Mouse (Mus musculus) intestine, embryonic 16.5 days (tissue): Measurements from ENCODE around the gene Bcorl1. TPM values are rescaled to one million over a fixed set of nuclear protein-coding genes. Genes with fewer than 3 reads are reported as not detected.
A peak's percentile ranks its signal among the peaks of the same experiment; 100 is the strongest.

ENCODE experiments used
- ATAC-seq: fragments of 200-750 bp; cut with Nextera tagmentation; 2 replicates; pipeline ENCODE4 v1.8.0; 2017; ENCODE audit warnings: moderate TSS enrichment, moderate library complexity
- H3K27ac ChIP-seq: fragments of 300-500 bp; sonication (generic); 2 replicates; pipeline ENCODE4 v1.5.1; 2014; ENCODE audit warnings: mild to moderate bottlenecking, low read length
- H3K27me3 ChIP-seq: fragments of 300-500 bp; sonication (generic); replicated peaks from 2 replicates; pipeline ENCODE4 v1.6.1; 2014; ENCODE audit warnings: low read length, control low read depth, mixed read lengths; ENCODE audit not compliant: control insufficient read depth, insufficient read depth
- H3K36me3 ChIP-seq: fragments of 300-500 bp; sonication (generic); 2 replicates; pipeline ENCODE4 v1.6.1; 2014; ENCODE audit warnings: low read length, control low read depth; ENCODE audit not compliant: control insufficient read depth, insufficient read depth
- H3K4me1 ChIP-seq: fragments of 300-500 bp; sonication (generic); 2 replicates; pipeline ENCODE4 v1.6.1; 2014; ENCODE audit warnings: low read length, control low read depth, mixed read lengths; ENCODE audit not compliant: control insufficient read depth, insufficient read depth
- H3K4me2 ChIP-seq: fragments of 300-500 bp; sonication (generic); 2 replicates; pipeline ENCODE4 v1.6.1; 2014; ENCODE audit warnings: low read depth, low read length, control low read depth
- H3K4me3 ChIP-seq: fragments of 300-500 bp; sonication (generic); 2 replicates; pipeline ENCODE4 v1.5.1; 2014; ENCODE audit warnings: mild to moderate bottlenecking, low read length
- H3K9ac ChIP-seq: fragments of 300-500 bp; sonication (generic); 2 replicates; pipeline ENCODE4 v1.6.1; 2014; ENCODE audit warnings: low read depth, low read length
- H3K9me3 ChIP-seq: fragments of 300-500 bp; sonication (generic); 2 replicates; pipeline ENCODE4 v1.6.1; 2016; ENCODE audit warnings: low read length, control low read depth; ENCODE audit not compliant: control insufficient read depth
- WGBS: fragments of 180-500 bp; shearing (Covaris S2); extraction: QIAGEN DNeasy Blood & Tissue Kit; methylation state at CpG from one replicate; pipeline ENCODE4 v1.1.7; 2014; 5-methylcytosine and 5-hydroxymethylcytosine counted together
- polyA plus RNA-seq: library from polyadenylated mRNA; unstranded; fragments of >200 nt; fragmentation: Nextera tagmentation; extraction: Ambion mirVana; gene quantifications from 2 replicates; pipeline ENCODE4 v1.2.1, GENCODE M21; 2015

Gene Bcorl1
- polyA plus RNA-seq, 1 experiment from 2014 or later = 3.2 TPM

- Histone ChIP-seq H3K27ac (peak overlapping the region; percentile 52), H3K36me3 (no peaks in the 10 kb centered on the region), H3K9ac (peak overlapping the region; percentile 74), H3K27me3 (no peaks in the 10 kb centered on the region), H3K4me2 (peak overlapping the region; percentile 63), H3K9me3 (no peaks in the 10 kb centered on the region), H3K4me1 (no peaks in the 10 kb centered on the region), H3K4me3 (peak overlapping the region; percentile 59)
- 13% methylated on average over 28 of the region's 73 CpGs for WGBS
- ATAC-seq = peak; percentile 63
Measured at GRCm38 (mm10) chrX:48341621-48342161, 533 bp downstream of the Bcorl1 start.

GRCm38 (mm10) chrX:48342731-48343130, 1.6 kb downstream of the Bcorl1 start:
- peak overlapping the region; percentile 74 for H3K9ac ChIP-seq
- ATAC-seq = peak; percentile 17
- 21% methylated on average over 15 of the region's 16 CpGs for WGBS
- H3K9me3 ChIP-seq = no peaks in the 10 kb centered on the region
- no peaks in the 10 kb centered on the region for H3K27me3 ChIP-seq
- peak overlapping the region; percentile 63 for H3K4me2 ChIP-seq
- H3K4me3 ChIP-seq = peak overlapping the region; percentile 59
- 0 out of 2 replicates have a peak overlapping the region, but pooled peaks have one; percentile 28 for H3K27ac ChIP-seq
- H3K4me1 ChIP-seq = no peaks in the 10 kb centered on the region
- no peaks in the 10 kb centered on the region for H3K36me3 ChIP-seq

- peak overlapping the region; percentile 59 for H3K4me3 ChIP-seq
- H3K4me2 ChIP-seq = peak overlapping the region; percentile 74
- H3K4me1 ChIP-seq = no peaks in the 10 kb centered on the region
- peak overlapping the region; percentile 74 for H3K9ac ChIP-seq
- H3K27ac ChIP-seq = peak overlapping the region; percentile 61
- H3K9me3 ChIP-seq = no peaks in the 10 kb centered on the region
- 10% methylated on average over 28 of the region's 36 CpGs for WGBS
- no peaks in the 10 kb centered on the region for H3K27me3 ChIP-seq
- peak; percentile 86 for ATAC-seq
- no peaks in the 10 kb centered on the region for H3K36me3 ChIP-seq
Measured at GRCm38 (mm10) chrX:48343461-48343952, 2.3 kb downstream of the Bcorl1 start.

GRCm38 (mm10) chrX:48343966-48344642, 2.9 kb downstream of the Bcorl1 start:
- Histone ChIP-seq H3K9me3 (no peaks in the 10 kb centered on the region), H3K36me3 (no peaks in the 10 kb centered on the region), H3K27me3 (no peaks in the 10 kb centered on the region), H3K4me1 (no peaks in the 10 kb centered on the region), H3K9ac (peak overlapping the region; percentile 70), H3K4me2 (peak overlapping the region; percentile 74), H3K27ac (peak overlapping the region; percentile 61), H3K4me3 (peak overlapping the region; percentile 59)
- ATAC-seq = no peak; the same call in 1 of the 2 replicates
- WGBS = 12% methylated on average over 30 of the region's 30 CpGs

- Histone ChIP-seq H3K4me2 (peak overlapping the region; percentile 74), H3K4me3 (peak overlapping the region; percentile 59), H3K9ac (peak overlapping the region; percentile 70), H3K4me1 (no peaks in the 10 kb centered on the region), H3K36me3 (no peaks in the 10 kb centered on the region), H3K9me3 (no peaks in the 10 kb centered on the region), H3K27ac (peak overlapping the region; percentile 45), H3K27me3 (no peaks in the 10 kb centered on the region)
- 9% methylated on average over 26 of the region's 61 CpGs for WGBS
- ATAC-seq = no peak
Measured at GRCm38 (mm10) chrX:48344643-48345384, 3.7 kb downstream of the Bcorl1 start.

GRCm38 (mm10) chrX:48345385-48345932, 4.3 kb downstream of the Bcorl1 start:
- Histone ChIP-seq H3K36me3 (no peaks in the 10 kb centered on the region), H3K4me2 (peak overlapping the region; percentile 74), H3K4me3 (peak overlapping the region; percentile 59), H3K9me3 (no peaks in the 10 kb centered on the region), H3K27me3 (no peaks in the 10 kb centered on the region), H3K9ac (peak overlapping the region; percentile 70), H3K27ac (no peak overlapping the region), H3K4me1 (no peaks in the 10 kb centered on the region)
- WGBS = 12% methylated on average over 22 of the region's 45 CpGs
- no peak for ATAC-seq

GRCm38 (mm10) chrX:48355346-48355745, 14.2 kb downstream of the Bcorl1 start:
- H3K4me2 ChIP-seq = no peak overlapping the region
- no peaks in the 10 kb centered on the region for H3K36me3 ChIP-seq
- WGBS = 86% methylated on average over 6 of the region's 6 CpGs
- no peak for ATAC-seq
- no peaks in the 10 kb centered on the region for H3K4me1 ChIP-seq
- no peak overlapping the region for H3K9ac ChIP-seq
- no peaks in the 10 kb centered on the region for H3K27me3 ChIP-seq
- H3K9me3 ChIP-seq = no peaks in the 10 kb centered on the region
- H3K27ac ChIP-seq = no peak overlapping the region
- H3K4me3 ChIP-seq = no peak overlapping the region

GRCm38 (mm10) chrX:48365836-48366577, 24.8 kb downstream of the Bcorl1 start:
- 0 out of 2 replicates have a peak, but pooled peaks cover 7% of the 10 kb centered on the region for H3K4me1 ChIP-seq
- H3K27me3 ChIP-seq = no peaks in the 10 kb centered on the region
- H3K36me3 ChIP-seq = peaks cover 6% of the 10 kb centered on the region
- H3K9ac ChIP-seq = no peak overlapping the region
- H3K4me2 ChIP-seq = peak overlapping the region; percentile 10; the same call in 1 of the 2 replicates
- 0 out of 2 replicates have a peak overlapping the region, but pooled peaks have one; percentile 37 for H3K27ac ChIP-seq
- no peak overlapping the region for H3K4me3 ChIP-seq
- WGBS = 47% methylated on average over 15 of the region's 15 CpGs
- H3K9me3 ChIP-seq = no peaks in the 10 kb centered on the region
- ATAC-seq = peak; percentile 88
